Mouse (Mus musculus) bone marrow macrophage, adult 2 months (primary cell): ENCODE measurements around the gene Ccdc24.

Source experiments
- CTCF ChIP-seq: IDR thresholded peaks from 2 replicates; pipeline ENCODE4 v1.5.1; 2012; ENCODE audit warnings: low read depth, mild to moderate bottlenecking, low read length, moderate library complexity
- POLR2A ChIP-seq: IDR thresholded peaks from 2 replicates; pipeline ENCODE4 v1.6.1; 2012; ENCODE audit warnings: mild to moderate bottlenecking, low read depth, low read length, borderline replicate concordance

DNA sequence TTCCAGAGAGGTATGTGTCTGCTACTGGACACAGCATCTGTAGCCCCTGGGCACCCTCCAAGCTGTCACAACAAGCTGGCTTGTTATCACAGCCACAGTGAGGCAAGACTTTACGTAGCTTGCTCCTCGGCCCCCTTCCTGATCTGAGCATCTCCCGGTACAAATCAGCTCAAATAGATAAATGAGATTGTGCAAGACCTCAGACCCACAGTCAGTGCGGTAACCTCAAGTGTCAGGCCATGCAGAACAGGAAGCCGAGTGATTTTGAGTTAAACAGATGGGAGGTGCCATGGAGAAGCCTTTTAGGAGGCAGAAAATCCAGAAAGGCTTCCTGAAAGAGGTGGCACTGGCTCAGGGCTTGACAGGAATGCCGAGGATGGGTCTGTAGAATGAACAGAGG lies 5.4 kb downstream of the Ccdc24 start:
- TF ChIP-seq CTCF (no peak), POLR2A (no peak)
